Comparison of ENCODE assay signal across 14 mouse cellular contexts in genomic region chr5:65025916-65026315, GRCm38 (mm10). TPM values are rescaled to one million over a fixed set of nuclear protein-coding genes. Genes with fewer than 3 reads are reported as not detected.
DNase-seq lines count a peak whose midpoint lies in the region; ATAC-seq and TF ChIP-seq lines count a peak whose summit lies in the region.
"Had no signal": no experiment of that assay in that cellular context is flagged by ENCODE, and none has a peak within 500 bp of the region (broad histone marks: within the 10 kb centered on the region; RNA-seq: fewer than 3 reads in every experiment).

No protein-coding gene starts in this region.

- peak; percentile 27 for DNase-seq in kidney, adult 2 months
- DNase-seq in kidney, adult 9 months = no peak
- peak; percentile 30 to 67 for DNase-seq in natural killer cell, adult 2 months (ENCODE audit: low spot score in 2 of 2)
- peak; percentile 68 for DNase-seq in thymus, postnatal 14 days
- no peak for DNase-seq in kidney, postnatal 14 days
- no peak for DNase-seq in left cerebral cortex, postnatal 14 days (ENCODE audit: low spot score in 2 of 2)
- DNase-seq in c-Kit-positive CD71-positive TER-119-positive erythroid progenitor cells, embryonic 14.5 days (ENCODE audit: low spot score) = no peak
- DNase-seq: adrenal gland, postnatal 14 days had no signal

- intact Hi-C loops in left cerebral cortex, postnatal 14 days (cut with DNase I) = no loop called here

- no peaks in the 10 kb centered on the region for H3K4me1 ChIP-seq in kidney, adult 2 months (ENCODE audit: control insufficient read depth, insufficient read depth, low read length)

- peak; percentile 95 for ATAC-seq in granulocyte monocyte progenitor cell, adult 5-6 weeks (replicated peaks; ENCODE audit: poor library complexity, severe bottlenecking)
- ATAC-seq: Patski had no signal

- WGBS in kidney, adult 2 months = 76% methylated on average over 6 of the region's 6 CpGs

- no peak overlapping the region for H3K27ac ChIP-seq in kidney, adult 2 months (ENCODE audit: insufficient read depth, low read depth, low read length)
- H3K27ac ChIP-seq: heart, embryonic 10.5 days; hindbrain, embryonic 10.5 days; kidney, embryonic 15.5 days; limb, embryonic 12.5 days had no signal

- no peaks in the 10 kb centered on the region for H3K27me3 ChIP-seq in kidney, adult 2 months (replicated peaks; ENCODE audit: control insufficient read depth, insufficient read depth, low read length)
- H3K27me3 ChIP-seq: kidney, embryonic 15.5 days; Patski had no signal

- no peak for TF ChIP-seq CTCF in kidney, adult 2 months (conservative IDR thresholded peaks at IDR 0.05; ENCODE audit: insufficient read depth, insufficient read length, low read depth, low read length)

- no peaks in the 10 kb centered on the region for H3K36me3 ChIP-seq in kidney, adult 2 months (ENCODE audit: control insufficient read depth, insufficient read depth, low read length)

- H3K4me3 ChIP-seq in kidney, adult 2 months (ENCODE audit: insufficient read depth, low read depth, low read length) = no peak overlapping the region
- H3K4me3 ChIP-seq: heart, embryonic 10.5 days; hindbrain, embryonic 10.5 days; kidney, embryonic 15.5 days; limb, embryonic 12.5 days had no signal

- no peak for TF ChIP-seq POLR2A in kidney, adult 2 months (IDR thresholded peaks at IDR 0.05; ENCODE audit: low read depth, low read length)

RNA-seq across cellular contexts. Expression of gene Fam114a1, which starts 56.0 kb away (rescaled TPM):
- 7.7 and 8.8 TPM in 2 replicates for polyA plus RNA-seq in kidney, adult 2 months (2012; rRNA removed)
- total RNA-seq in granulocyte monocyte progenitor cell, adult 5-6 weeks (2014; fragmentation: Nextera tagmentation) = 9.1 and 10.3 TPM in 2 replicates
- total RNA-seq in granulocyte monocyte progenitor cell, adult 5-6 weeks (2017) = 6.6 and 8.5 TPM in 2 replicates
- 1 to 10 TPM; 4.8 to 5.9 TPM for total RNA-seq in left cerebral cortex, postnatal 14 days (2021)

Comparison
In these comparisons a context has a peak if more than half of its experiments do, and no peak if none do; other contexts are left out.
1. DNase-seq: peak in kidney, adult 2 months (single experiment), natural killer cell, adult 2 months (2 of 2) and thymus, postnatal 14 days (single experiment); none in kidney, adult 9 months (single experiment), kidney, postnatal 14 days (single experiment), left cerebral cortex, postnatal 14 days (0 of 2) and c-Kit-positive CD71-positive TER-119-positive erythroid progenitor cells, embryonic 14.5 days (single experiment).